Mouse (Mus musculus): ENCODE results near the gene Rnf11. TPM values are rescaled to one million over a fixed set of nuclear protein-coding genes. Genes with fewer than 3 reads are reported as not detected.

Gene Rnf11
- polyA plus RNA-seq, 1 experiment, result 16.1 TPM

DNA sequence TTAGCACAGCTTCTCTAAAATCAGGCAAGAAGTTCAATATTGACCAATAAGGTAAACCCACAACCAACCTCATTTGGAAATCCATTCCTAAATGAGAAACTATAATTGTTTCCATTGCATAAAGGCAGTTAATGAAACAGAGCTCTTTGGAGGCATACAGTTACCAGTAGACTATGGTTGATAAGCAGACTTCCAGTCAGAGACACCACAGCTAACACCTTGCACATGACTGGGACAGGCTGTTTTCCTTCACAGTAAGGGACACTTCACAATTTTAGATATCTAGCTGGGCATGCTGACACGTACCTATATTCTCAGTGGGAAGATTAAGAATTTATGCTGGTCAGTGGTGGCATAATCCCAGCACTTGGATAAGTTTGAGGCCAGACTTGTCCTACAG lies 38.6 kb downstream of the Rnf11 start:
- Histone ChIP-seq H3K4me3 (ENCODE audit: control insufficient read depth, insufficient read depth, low read length) (no peak overlapping the region), H3K4me1 (replicated peaks; ENCODE audit: control insufficient read depth, insufficient read depth, low read length) (no peaks in the 10 kb centered on the region), H3K27ac (ENCODE audit: control insufficient read depth, insufficient read depth, low read length) (no peak overlapping the region), H3K36me3 (ENCODE audit: control insufficient read depth, insufficient read depth, low read length) (no peaks in the 10 kb centered on the region), H3K27me3 (ENCODE audit: control insufficient read depth, insufficient read depth, low read length) (no peaks in the 10 kb centered on the region)
- no peak for DNase-seq
- 97% methylated on average over 1 of the region's 1 CpGs for WGBS
- TF ChIP-seq CTCF (IDR thresholded peaks at IDR 0.05; ENCODE audit: borderline replicate concordance, control insufficient read depth, extremely low read depth, insufficient read depth, low read length, poor library complexity) (no peak), POLR2A (IDR thresholded peaks at IDR 0.05; ENCODE audit: control insufficient read depth, extremely low read depth, insufficient read depth, low read length, poor library complexity) (no peak)

DNA sequence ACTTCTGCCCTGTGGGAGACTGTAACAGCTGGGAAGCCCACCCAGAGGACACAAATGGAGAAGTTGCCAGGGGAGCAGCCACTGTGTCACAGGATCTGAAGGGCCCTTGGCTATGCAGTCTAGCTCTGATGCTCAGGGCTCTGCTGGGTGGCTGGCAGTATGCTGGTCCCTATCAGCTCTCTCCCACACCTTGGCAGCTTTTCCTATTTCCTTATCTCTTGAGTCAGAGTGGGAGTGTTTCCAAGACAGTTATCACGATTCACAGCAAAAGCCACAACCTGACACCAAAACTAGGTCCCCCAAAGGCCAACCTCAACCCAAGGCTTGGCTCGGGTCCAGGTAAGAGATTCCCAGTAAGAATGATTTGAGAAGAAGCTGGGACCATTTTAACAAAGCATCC lies 39.1 kb downstream of the Rnf11 start:
- Histone ChIP-seq H3K4me1 (replicated peaks; ENCODE audit: control insufficient read depth, insufficient read depth, low read length) (no peaks in the 10 kb centered on the region), H3K27ac (ENCODE audit: control insufficient read depth, insufficient read depth, low read length) (no peak overlapping the region), H3K27me3 (ENCODE audit: control insufficient read depth, insufficient read depth, low read length) (no peaks in the 10 kb centered on the region), H3K4me3 (ENCODE audit: control insufficient read depth, insufficient read depth, low read length) (no peak overlapping the region), H3K36me3 (ENCODE audit: control insufficient read depth, insufficient read depth, low read length) (no peaks in the 10 kb centered on the region)
- DNase-seq, result no peak
- WGBS, result 56% methylated on average over 2 of the region's 2 CpGs
- TF ChIP-seq POLR2A (IDR thresholded peaks at IDR 0.05; ENCODE audit: control insufficient read depth, extremely low read depth, insufficient read depth, low read length, poor library complexity) (no peak), CTCF (IDR thresholded peaks at IDR 0.05; ENCODE audit: borderline replicate concordance, control insufficient read depth, extremely low read depth, insufficient read depth, low read length, poor library complexity) (no peak)

DNA sequence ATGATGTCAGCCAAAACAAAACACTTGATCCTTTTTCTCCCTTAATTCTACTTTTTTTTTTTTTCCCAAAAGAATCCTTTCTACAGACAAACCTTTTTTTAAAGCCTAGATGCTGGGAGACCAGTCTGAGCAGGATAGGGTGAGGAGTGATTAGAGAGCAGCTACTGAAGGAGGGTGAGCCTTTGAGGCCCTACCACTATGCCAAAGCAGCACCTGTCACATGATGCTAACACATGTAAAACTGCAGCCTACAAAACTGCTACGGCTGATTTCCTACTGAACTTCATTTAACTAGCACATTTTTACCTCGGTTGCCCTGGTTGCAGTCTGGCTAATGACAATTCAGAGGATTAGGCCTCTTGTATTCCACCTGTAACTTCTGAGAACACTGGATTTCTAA lies 39.6 kb downstream of the Rnf11 start:
- H3K4me3 ChIP-seq (ENCODE audit: control insufficient read depth, insufficient read depth, low read length), result no peak overlapping the region
- DNase-seq, result no peak
- TF ChIP-seq CTCF (IDR thresholded peaks at IDR 0.05; ENCODE audit: borderline replicate concordance, control insufficient read depth, extremely low read depth, insufficient read depth, low read length, poor library complexity), result no peak
- TF ChIP-seq POLR2A (IDR thresholded peaks at IDR 0.05; ENCODE audit: control insufficient read depth, extremely low read depth, insufficient read depth, low read length, poor library complexity), result no peak
- H3K4me1 ChIP-seq (replicated peaks; ENCODE audit: control insufficient read depth, insufficient read depth, low read length), result no peaks in the 10 kb centered on the region
- no peak overlapping the region for H3K27ac ChIP-seq (ENCODE audit: control insufficient read depth, insufficient read depth, low read length)
- H3K36me3 ChIP-seq (ENCODE audit: control insufficient read depth, insufficient read depth, low read length), result no peaks in the 10 kb centered on the region
- no peaks in the 10 kb centered on the region for H3K27me3 ChIP-seq (ENCODE audit: control insufficient read depth, insufficient read depth, low read length)
- WGBS, result 87% methylated on average over 2 of the region's 2 CpGs

DNA sequence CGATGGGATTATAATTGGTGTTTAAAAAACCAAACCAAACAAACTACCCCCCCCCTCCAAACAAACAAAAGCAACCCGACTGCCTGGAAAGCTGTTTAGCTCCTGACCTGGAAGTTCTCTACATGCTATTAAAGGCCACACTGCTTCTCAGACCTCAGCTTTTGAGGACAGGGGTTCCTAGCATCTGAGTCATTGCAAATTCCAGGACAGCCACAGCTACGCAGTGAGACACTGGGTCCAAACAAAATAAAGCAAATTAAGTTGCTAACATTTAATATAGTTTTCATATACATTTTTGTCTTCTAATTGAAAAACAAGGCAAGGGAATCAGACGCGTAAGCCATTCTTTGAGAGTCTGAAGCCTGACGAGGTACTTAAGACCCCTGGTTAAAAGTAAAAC lies 40.1 kb downstream of the Rnf11 start:
- H3K27me3 ChIP-seq (ENCODE audit: control insufficient read depth, insufficient read depth, low read length), result no peaks in the 10 kb centered on the region
- 94% methylated on average over 6 of the region's 6 CpGs for WGBS
- no peaks in the 10 kb centered on the region for H3K4me1 ChIP-seq (replicated peaks; ENCODE audit: control insufficient read depth, insufficient read depth, low read length)
- H3K4me3 ChIP-seq (ENCODE audit: control insufficient read depth, insufficient read depth, low read length), result no peak overlapping the region
- no peaks in the 10 kb centered on the region for H3K36me3 ChIP-seq (ENCODE audit: control insufficient read depth, insufficient read depth, low read length)
- H3K27ac ChIP-seq (ENCODE audit: control insufficient read depth, insufficient read depth, low read length), result no peak overlapping the region
- no peak for DNase-seq
- TF ChIP-seq POLR2A (IDR thresholded peaks at IDR 0.05; ENCODE audit: control insufficient read depth, extremely low read depth, insufficient read depth, low read length, poor library complexity), result no peak
- TF ChIP-seq CTCF (IDR thresholded peaks at IDR 0.05; ENCODE audit: borderline replicate concordance, control insufficient read depth, extremely low read depth, insufficient read depth, low read length, poor library complexity), result no peak

DNA sequence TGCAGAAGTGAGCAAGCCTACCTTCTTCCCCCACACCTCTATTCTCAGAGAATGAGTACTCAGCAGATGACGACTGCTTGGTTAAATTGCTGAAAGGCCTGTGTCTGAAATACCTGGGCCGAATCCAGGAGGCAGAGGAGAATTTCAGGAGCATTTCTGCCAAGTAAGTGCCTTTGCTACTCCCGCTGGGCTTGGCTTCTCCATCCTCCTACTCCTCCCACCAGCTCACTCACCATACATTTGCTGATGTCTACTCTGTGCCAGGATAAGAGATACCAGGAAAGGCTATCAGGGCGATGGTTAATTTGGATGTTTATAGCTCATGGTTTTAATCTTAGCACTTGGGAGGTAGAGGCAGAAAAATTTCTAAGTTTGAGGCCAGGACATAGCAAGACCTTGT lies 41.9 kb downstream of the Rnf11 start:
- 97% methylated on average over 4 of the region's 4 CpGs for WGBS
- Histone ChIP-seq H3K27me3 (ENCODE audit: control insufficient read depth, insufficient read depth, low read length) (no peaks in the 10 kb centered on the region), H3K4me1 (replicated peaks; ENCODE audit: control insufficient read depth, insufficient read depth, low read length) (no peaks in the 10 kb centered on the region), H3K36me3 (ENCODE audit: control insufficient read depth, insufficient read depth, low read length) (no peaks in the 10 kb centered on the region), H3K27ac (ENCODE audit: control insufficient read depth, insufficient read depth, low read length) (no peak overlapping the region), H3K4me3 (ENCODE audit: control insufficient read depth, insufficient read depth, low read length) (no peak overlapping the region)
- TF ChIP-seq POLR2A (IDR thresholded peaks at IDR 0.05; ENCODE audit: control insufficient read depth, extremely low read depth, insufficient read depth, low read length, poor library complexity) (no peak), CTCF (IDR thresholded peaks at IDR 0.05; ENCODE audit: borderline replicate concordance, control insufficient read depth, extremely low read depth, insufficient read depth, low read length, poor library complexity) (no peak)
- no peak for DNase-seq

DNA sequence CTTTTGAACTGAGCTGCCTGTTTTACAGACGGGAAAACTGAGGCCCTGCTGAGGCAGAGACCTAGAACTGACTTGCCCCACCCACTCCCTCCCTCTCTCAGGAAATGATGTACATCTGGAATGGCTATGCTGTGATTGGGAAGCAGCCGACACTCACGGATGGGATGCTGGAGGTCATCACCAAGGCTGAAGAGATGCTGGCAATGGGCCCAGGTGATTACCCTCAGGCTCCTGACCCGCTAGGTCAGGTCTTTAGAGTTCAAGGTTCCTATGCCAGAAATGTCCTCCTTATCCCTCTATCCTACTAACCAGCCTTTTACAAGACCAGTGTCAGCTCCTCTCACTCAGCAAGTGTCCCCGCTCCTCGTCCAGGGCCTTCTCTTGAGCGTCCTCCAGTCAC lies 42.4 kb downstream of the Rnf11 start:
- H3K4me3 ChIP-seq (ENCODE audit: control insufficient read depth, insufficient read depth, low read length), result no peak overlapping the region
- no peaks in the 10 kb centered on the region for H3K36me3 ChIP-seq (ENCODE audit: control insufficient read depth, insufficient read depth, low read length)
- no peak for DNase-seq
- H3K27ac ChIP-seq (ENCODE audit: control insufficient read depth, insufficient read depth, low read length), result no peak overlapping the region
- H3K27me3 ChIP-seq (ENCODE audit: control insufficient read depth, insufficient read depth, low read length), result no peaks in the 10 kb centered on the region
- no peaks in the 10 kb centered on the region for H3K4me1 ChIP-seq (replicated peaks; ENCODE audit: control insufficient read depth, insufficient read depth, low read length)
- WGBS, result 94% methylated on average over 7 of the region's 7 CpGs
- TF ChIP-seq POLR2A (IDR thresholded peaks at IDR 0.05; ENCODE audit: control insufficient read depth, extremely low read depth, insufficient read depth, low read length, poor library complexity), result no peak
- no peak for TF ChIP-seq CTCF (IDR thresholded peaks at IDR 0.05; ENCODE audit: borderline replicate concordance, control insufficient read depth, extremely low read depth, insufficient read depth, low read length, poor library complexity)

DNA sequence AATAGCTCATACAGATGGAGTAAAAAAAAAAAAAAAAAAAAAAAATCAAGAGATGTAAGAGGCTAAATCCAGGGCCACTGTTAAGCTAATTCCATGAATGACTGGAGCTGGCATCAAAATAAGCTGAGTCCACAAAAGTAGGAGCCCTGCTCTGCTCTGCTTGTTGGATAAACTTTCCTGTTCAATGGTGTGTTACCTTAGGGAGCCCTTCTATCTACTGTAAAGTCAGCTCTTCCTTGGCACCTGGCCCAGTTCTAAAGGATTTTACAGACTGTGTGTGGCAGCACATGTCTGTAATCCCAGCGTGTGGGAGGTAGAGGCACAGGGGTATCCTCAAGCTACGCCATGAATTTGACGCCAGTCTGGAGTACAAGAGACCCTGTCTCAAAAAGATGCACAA lies 43.5 kb downstream of the Rnf11 start:
- H3K36me3 ChIP-seq (ENCODE audit: control insufficient read depth, insufficient read depth, low read length), result no peaks in the 10 kb centered on the region
- no peaks in the 10 kb centered on the region for H3K4me1 ChIP-seq (replicated peaks; ENCODE audit: control insufficient read depth, insufficient read depth, low read length)
- TF ChIP-seq CTCF (IDR thresholded peaks at IDR 0.05; ENCODE audit: borderline replicate concordance, control insufficient read depth, extremely low read depth, insufficient read depth, low read length, poor library complexity) (no peak), POLR2A (IDR thresholded peaks at IDR 0.05; ENCODE audit: control insufficient read depth, extremely low read depth, insufficient read depth, low read length, poor library complexity) (no peak)
- H3K27me3 ChIP-seq (ENCODE audit: control insufficient read depth, insufficient read depth, low read length), result no peaks in the 10 kb centered on the region
- no peak overlapping the region for H3K4me3 ChIP-seq (ENCODE audit: control insufficient read depth, insufficient read depth, low read length)
- DNase-seq, result no peak
- no peak overlapping the region for H3K27ac ChIP-seq (ENCODE audit: control insufficient read depth, insufficient read depth, low read length)
- WGBS, result 100% methylated on average over 3 of the region's 3 CpGs

All from thymus, adult 2 months (tissue).